In the genomic region with DNA sequence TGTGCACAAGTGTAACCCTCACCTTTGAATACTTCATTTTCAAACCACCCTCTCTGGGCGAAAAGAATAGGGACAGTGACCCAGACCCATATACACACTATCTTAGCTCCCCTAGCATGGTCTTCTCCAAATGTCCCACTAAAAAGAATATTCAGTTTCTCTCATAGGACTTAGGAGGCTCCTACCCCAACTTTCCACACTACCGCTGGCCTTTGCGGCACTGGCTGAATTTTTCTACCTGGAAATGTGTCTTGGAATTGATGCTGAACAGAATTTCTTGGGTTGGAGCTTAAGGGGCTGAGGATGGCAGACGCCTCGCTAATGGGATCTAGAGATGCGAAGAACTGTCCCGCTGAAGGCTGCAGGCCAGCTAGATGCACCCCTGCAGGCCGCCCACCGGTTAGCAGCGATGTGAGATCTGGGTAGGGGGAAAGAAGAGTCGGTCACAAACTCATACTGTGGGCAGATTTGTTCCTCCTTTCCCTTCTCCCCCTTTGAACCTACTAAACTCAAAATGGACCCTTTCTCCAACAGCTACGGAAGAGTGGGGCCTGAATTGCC, we compare ENCODE assay signal across 9 mouse cellular contexts. TPM values are rescaled to one million over a fixed set of nuclear protein-coding genes. Genes with fewer than 3 reads are reported as not detected.
A peak's percentile ranks its signal among the peaks of the same experiment; 100 is the strongest.
DNase-seq lines count a peak whose midpoint lies in the region; ATAC-seq and TF ChIP-seq lines count a peak whose summit lies in the region.
"Had no signal": no experiment of that assay in that cellular context is flagged by ENCODE, and none has a peak within 500 bp of the region (broad histone marks: within the 10 kb centered on the region; RNA-seq: fewer than 3 reads in every experiment).

No protein-coding gene starts in this region.

- H3K9me3 ChIP-seq in embryonic facial prominence, embryonic 10.5 days, result no peaks in the 10 kb centered on the region
- H3K9me3 ChIP-seq in hindbrain, embryonic 14.5 days (ENCODE audit: control insufficient read depth, low read length), result no peaks in the 10 kb centered on the region

- no peak for DNase-seq in layer of hippocampus, adult 2 months (ENCODE audit: low spot score in 2 of 2)
- no peak for DNase-seq in layer of hippocampus, adult 18-20 months (ENCODE audit: low spot score in 2 of 2)
- DNase-seq in embryonic facial prominence, embryonic 10.5 days (ENCODE audit: low spot score), result peak; percentile 56
- no peak for DNase-seq in hindbrain, embryonic 14.5 days (ENCODE audit: low spot score)
- no peak for DNase-seq in layer of hippocampus, adult 9-11 months
- DNase-seq in layer of hippocampus, postnatal 10 days (ENCODE audit: low spot score in 2 of 2), result no peak
- no peak for DNase-seq in left cerebral cortex, adult 18-20 months (ENCODE audit: low spot score in 2 of 2)
- DNase-seq: cerebellum, adult 8-10 months had no signal

- 1% methylated on average over 12 of the region's 12 CpGs for WGBS in embryonic facial prominence, embryonic 10.5 days
- WGBS in hindbrain, embryonic 14.5 days, result 2% methylated on average over 12 of the region's 12 CpGs
- 57% methylated on average over 12 of the region's 12 CpGs for WGBS in macrophage (ENCODE audit: missing documents)

- H3K27me3 ChIP-seq in embryonic facial prominence, embryonic 10.5 days (replicated peaks; ENCODE audit: low read depth, poor library complexity, severe bottlenecking), result peaks cover 98% of the 10 kb centered on the region
- peaks cover 90% of the 10 kb centered on the region for H3K27me3 ChIP-seq in hindbrain, embryonic 14.5 days (ENCODE audit: control insufficient read depth, insufficient read depth, low read length)

- 0 out of 2 replicates have a peak overlapping the region, but pooled peaks have one; percentile 10 for H3K4me2 ChIP-seq in hindbrain, embryonic 14.5 days (replicated peaks)

- no peak overlapping the region for H3K9ac ChIP-seq in hindbrain, embryonic 14.5 days

- no peak for TF ChIP-seq CTCF in layer of hippocampus, adult 2 months (conservative IDR thresholded peaks at IDR 0.05)

- H3K36me3 ChIP-seq in embryonic facial prominence, embryonic 10.5 days (replicated peaks), result no peaks in the 10 kb centered on the region
- no peaks in the 10 kb centered on the region for H3K36me3 ChIP-seq in hindbrain, embryonic 14.5 days (replicated peaks; ENCODE audit: control insufficient read depth, insufficient read depth)
- H3K36me3 ChIP-seq in macrophage (ENCODE audit: inconsistent target), result peaks cover 29% of the 10 kb centered on the region

- ATAC-seq in hindbrain, embryonic 14.5 days (ENCODE audit: low FRiP score), result no peak

- H3K79me2 ChIP-seq in macrophage (ENCODE audit: inconsistent target), result peaks cover 43% of the 10 kb centered on the region

- peak overlapping the region; percentile 4; the same call in 1 of the 2 replicates for H3K4me3 ChIP-seq in layer of hippocampus, adult 2 months
- peak overlapping the region; percentile 68 for H3K4me3 ChIP-seq in embryonic facial prominence, embryonic 10.5 days
- H3K4me3 ChIP-seq in hindbrain, embryonic 14.5 days (replicated peaks; ENCODE audit: low read length), result no peak overlapping the region; the same call in 1 of the 2 replicates
- peak overlapping the region; percentile 83 for H3K4me3 ChIP-seq in macrophage (ENCODE audit: inconsistent target)

- H3K27ac ChIP-seq in layer of hippocampus, adult 2 months, result no peak overlapping the region
- H3K27ac ChIP-seq in embryonic facial prominence, embryonic 10.5 days (replicated peaks), result no peak overlapping the region
- H3K27ac ChIP-seq in hindbrain, embryonic 14.5 days, result no peak overlapping the region
- H3K27ac ChIP-seq in macrophage, result peak overlapping the region; percentile 92

- H3K4me1 ChIP-seq in embryonic facial prominence, embryonic 10.5 days, result peaks cover 34% of the 10 kb centered on the region
- peaks cover 8% of the 10 kb centered on the region; the same call in 1 of the 2 replicates for H3K4me1 ChIP-seq in hindbrain, embryonic 14.5 days (replicated peaks; ENCODE audit: control insufficient read depth, insufficient read depth, low read length)

RNA-seq across cellular contexts. Expression of a gene that starts 1.9 kb away (rescaled TPM):
- total RNA-seq in layer of hippocampus, adult 2 months (2021), result 1 to 10 TPM; 1.4 to 1.6 TPM
- total RNA-seq in layer of hippocampus, adult 18-20 months (2021), result 1 to 10 TPM in 1 of 2 experiments, under 1 TPM in 1; 0.61 to 1.1 TPM
- polyA plus RNA-seq in embryonic facial prominence, embryonic 10.5 days (2016; fragmentation: Nextera tagmentation; extraction: Ambion mirVana), result 5.8 and 7.7 TPM in 2 replicates
- polyA plus RNA-seq in hindbrain, embryonic 14.5 days (2014; fragmentation: Nextera tagmentation; extraction: Ambion mirVana), result 2.0 and 2.8 TPM in 2 replicates
- 10 to 100 TPM in 21 of 26 experiments, 1 to 10 TPM in 5; 6.4 to 26.8 (median 12.9) TPM for total RNA-seq in macrophage (2018; cell fraction: chromatin; rRNA removed)
- 10 to 100 TPM; 21.1 to 79.3 (median 38.5) TPM for total RNA-seq in macrophage (2018; cell fraction: cytosol; rRNA removed)
- 10 to 100 TPM; 14.3 to 54.2 (median 25.8) TPM for total RNA-seq in macrophage (2018; cell fraction: nucleus; rRNA removed)
- polyA plus RNA-seq in macrophage (2018), result 23.2 to 50.5 TPM (median 24.9 TPM) in 3 replicates
- total RNA-seq in layer of hippocampus, postnatal 10 days (2021), result 1 to 10 TPM; 1.0 to 1.4 TPM
- 1 to 10 TPM in 1 of 2 experiments, under 1 TPM in 1; 0.37 to 1.2 TPM for total RNA-seq in left cerebral cortex, adult 18-20 months (2021)
